In genomic region chr17:50213117-50213516, GRCm38 (mm10) we compare ENCODE assay signal across 17 mouse cellular contexts.
"Had no signal": no experiment of that assay in that cellular context is flagged by ENCODE, and none has a peak within 500 bp of the region (broad histone marks: within the 10 kb centered on the region; RNA-seq: fewer than 3 reads in every experiment).

No protein-coding gene starts in this region.

- H3K4me3 ChIP-seq: layer of hippocampus, adult 2 months; limb, embryonic 10.5 days; limb, embryonic 13.5 days; liver, embryonic 13.5 days had no signal

- H3K27ac ChIP-seq: kidney, postnatal 0 days; layer of hippocampus, adult 2 months; limb, embryonic 10.5 days; limb, embryonic 13.5 days; liver, embryonic 13.5 days; stomach, postnatal 0 days had no signal

- H3K9me3 ChIP-seq: limb, embryonic 10.5 days; limb, embryonic 13.5 days; liver, embryonic 13.5 days had no signal

- H3K4me1 ChIP-seq: limb, embryonic 10.5 days; limb, embryonic 13.5 days; liver, embryonic 13.5 days had no signal

- H3K36me3 ChIP-seq: limb, embryonic 10.5 days; limb, embryonic 13.5 days; liver, embryonic 13.5 days had no signal

- H3K27me3 ChIP-seq: limb, embryonic 13.5 days; liver, embryonic 13.5 days had no signal

- DNase-seq: kidney, adult 2 months; kidney, postnatal 25 days; layer of hippocampus, adult 9-11 months; liver; liver, embryonic 13.5 days; lung, adult 2 months; lung, postnatal 14 days; lung, postnatal 4 days; midbrain, embryonic 14.5 days; right cerebral cortex, postnatal 14 days; right cerebral cortex, postnatal 4 days; thymus, postnatal 36 days had no signal
